Mouse (Mus musculus) ES-E14 (cell line): ENCODE measurements around the gene Clcn2.

ENCODE experiments used
- CHD2 ChIP-seq: IDR thresholded peaks from 2 replicates; pipeline ENCODE4 v1.6.1; 2014; ENCODE audit warnings: mild to moderate bottlenecking, low read depth, low read length, inconsistent platforms
- ZNF384 ChIP-seq: IDR thresholded peaks from 2 replicates; pipeline ENCODE4 v1.6.1; 2012; ENCODE audit warnings: low read depth, low read length, inconsistent platforms

GRCm38 (mm10) chr16:20692241-20692965 lies 25.1 kb downstream of the Clcn2 start:
- TF ChIP-seq CHD2 = no peak
- no peak for TF ChIP-seq ZNF384
